Mouse (Mus musculus) hindbrain, embryonic 11.5 days (tissue): ENCODE measurements around the gene Gtpbp10. TPM values are rescaled to one million over a fixed set of nuclear protein-coding genes. Genes with fewer than 3 reads are reported as not detected.

Experiments used
- ATAC-seq: fragments of 200-750 bp; cut with Nextera tagmentation; 2 replicates; pipeline ENCODE4 v1.8.0; 2017; ENCODE audit warnings: mild to moderate bottlenecking, moderate TSS enrichment, moderate library complexity; ENCODE audit not compliant: low FRiP score
- DNase-seq: peaks from one replicate; pipeline ENCODE4 v3.0.0-alpha.2; 2015; ENCODE audit warnings: low spot score
- H3K27ac ChIP-seq: fragments of 300-500 bp; sonication (generic); 2 replicates; pipeline ENCODE4 v1.5.1; 2014; ENCODE audit warnings: mild to moderate bottlenecking, low read depth, low read length
- H3K27me3 ChIP-seq: fragments of 300-500 bp; sonication (generic); 2 replicates; pipeline ENCODE4 v1.6.1; 2014; ENCODE audit warnings: mild to moderate bottlenecking, low read length, moderate library complexity, mixed read lengths; ENCODE audit not compliant: control insufficient read depth, insufficient read depth
- H3K36me3 ChIP-seq: fragments of 300-500 bp; sonication (generic); 2 replicates; pipeline ENCODE4 v1.6.1; 2014; ENCODE audit warnings: mild to moderate bottlenecking, low read length, moderate library complexity, mixed read lengths; ENCODE audit not compliant: control insufficient read depth, insufficient read depth
- H3K4me1 ChIP-seq: fragments of 300-500 bp; sonication (generic); replicated peaks from 2 replicates; pipeline ENCODE4 v1.6.1; 2014; ENCODE audit warnings: low read length, mixed read lengths; ENCODE audit not compliant: control insufficient read depth, insufficient read depth
- H3K4me2 ChIP-seq: fragments of 300-500 bp; sonication (generic); replicated peaks from 2 replicates; pipeline ENCODE4 v1.6.1; 2014; ENCODE audit warnings: mild to moderate bottlenecking, low read depth, low read length
- H3K4me3 ChIP-seq: fragments of 300-500 bp; sonication (generic); 2 replicates; pipeline ENCODE4 v1.5.1; 2014; ENCODE audit warnings: low read depth, low read length
- H3K9ac ChIP-seq: fragments of 300-500 bp; sonication (generic); 2 replicates; pipeline ENCODE4 v1.6.1; 2014; ENCODE audit warnings: low read depth, low read length
- H3K9me3 ChIP-seq: fragments of 300-500 bp; sonication (generic); 2 replicates; pipeline ENCODE4 v1.6.1; 2016; ENCODE audit warnings: low read length; ENCODE audit not compliant: control insufficient read depth
- WGBS: fragments of 180-500 bp; shearing (Covaris S2); extraction: QIAGEN DNeasy Blood & Tissue Kit; methylation state at CpG from one replicate; pipeline ENCODE4 v1.1.7; 2014; 5-methylcytosine and 5-hydroxymethylcytosine counted together
- polyA plus RNA-seq: library from polyadenylated mRNA; unstranded; fragments of >200 nt; fragmentation: Nextera tagmentation; extraction: Ambion mirVana; gene quantifications from 2 replicates; pipeline ENCODE4 v1.2.1, GENCODE M21; 2014

Gene Gtpbp10
- 34.5 and 37.2 TPM in 2 replicates for polyA plus RNA-seq

GRCm38 (mm10) chr5:5559079-5559740 is at the start of gene Gtpbp10:
Gene Gtpbp10 (minus strand): TSS chr5:5559538.
- ATAC-seq: peak; percentile 99
- under 1% methylated on average over 43 of the region's 43 CpGs for WGBS
- Histone ChIP-seq H3K36me3 (peaks cover 8% of the 10 kb centered on the region), H3K4me2 (peak within 1 kb of the TSS; percentile 50), H3K4me1 (no peaks in the 10 kb centered on the region), H3K9me3 (no peaks in the 10 kb centered on the region), H3K9ac (peak within 1 kb of the TSS; percentile 80), H3K27ac (no peak within 1 kb of the TSS), H3K27me3 (no peaks in the 10 kb centered on the region), H3K4me3 (peak within 1 kb of the TSS; percentile 66)
- peak; percentile 97 for DNase-seq

GRCm38 (mm10) chr5:5587686-5588085 is 28.3 kb upstream of the Gtpbp10 start:
- H3K4me2 ChIP-seq: no peak overlapping the region
- no peak overlapping the region for H3K9ac ChIP-seq
- no peak overlapping the region for H3K4me3 ChIP-seq
- no peaks in the 10 kb centered on the region for H3K4me1 ChIP-seq
- H3K36me3 ChIP-seq: no peaks in the 10 kb centered on the region
- H3K27ac ChIP-seq: no peak overlapping the region
- ATAC-seq (no peak), DNase-seq (no peak)
- no peaks in the 10 kb centered on the region for H3K27me3 ChIP-seq
- 83% methylated on average over 3 of the region's 3 CpGs for WGBS
- H3K9me3 ChIP-seq: no peaks in the 10 kb centered on the region

GRCm38 (mm10) chr5:5573749-5574317 is 14.5 kb upstream of the Gtpbp10 start, which contains the start of gene Gm8773:
Gene Gm8773 (plus strand): TSS chr5:5573799.
- H3K9ac ChIP-seq: peak within 1 kb of the TSS; percentile 63

GRCm38 (mm10) chr5:5562435-5562834 is 3.1 kb upstream of the Gtpbp10 start:
- no peak for ATAC-seq
- no peak overlapping the region for H3K4me2 ChIP-seq
- no peaks in the 10 kb centered on the region for H3K27me3 ChIP-seq
- WGBS: 75% methylated on average over 3 of the region's 3 CpGs
- no peaks in the 10 kb centered on the region for H3K9me3 ChIP-seq
- no peaks in the 10 kb centered on the region for H3K36me3 ChIP-seq
- no peak overlapping the region for H3K27ac ChIP-seq
- H3K9ac ChIP-seq: no peak overlapping the region
- H3K4me1 ChIP-seq: no peaks in the 10 kb centered on the region
- DNase-seq: no peak
- H3K4me3 ChIP-seq: no peak overlapping the region

More at GRCm38 (mm10) chr5:5573749-5574317, 14.5 kb upstream of the Gtpbp10 start, which contains the start of gene Gm8773:
- Histone ChIP-seq H3K36me3 (no peaks in the 10 kb centered on the region), H3K27ac (no peak within 1 kb of the TSS), H3K27me3 (peaks cover 2% of the 10 kb centered on the region; the same call in 1 of the 2 replicates), H3K9me3 (no peaks in the 10 kb centered on the region), H3K4me2 (peak within 1 kb of the TSS; percentile 85), H3K4me1 (0 out of 2 replicates have a peak, but pooled peaks cover 3% of the 10 kb centered on the region), H3K4me3 (peak within 1 kb of the TSS; percentile 50)
- DNase-seq: peak; percentile 68
- under 1% methylated on average over 24 of the region's 24 CpGs for WGBS
- ATAC-seq: peak; percentile 88

- Histone ChIP-seq H3K4me3 (no peak overlapping the region), H3K4me1 (no peaks in the 10 kb centered on the region), H3K4me2 (no peak overlapping the region), H3K9ac (no peak overlapping the region), H3K27me3 (no peaks in the 10 kb centered on the region), H3K36me3 (no peaks in the 10 kb centered on the region), H3K9me3 (no peaks in the 10 kb centered on the region), H3K27ac (no peak overlapping the region)
- WGBS: 78% methylated on average over 4 of the region's 4 CpGs
- no peak for DNase-seq
- ATAC-seq: no peak
Measured at GRCm38 (mm10) chr5:5561041-5561706, 1.8 kb upstream of the Gtpbp10 start.

GRCm38 (mm10) chr5:5559798-5560197 is 460 bp upstream of the Gtpbp10 start:
- 50% methylated on average over 8 of the region's 8 CpGs for WGBS
- no peaks in the 10 kb centered on the region for H3K27me3 ChIP-seq
- H3K9me3 ChIP-seq: no peaks in the 10 kb centered on the region
- DNase-seq: no peak
- peak overlapping the region; percentile 80 for H3K9ac ChIP-seq
- no peak for ATAC-seq
- H3K4me2 ChIP-seq: peak overlapping the region; percentile 50
- no peaks in the 10 kb centered on the region for H3K4me1 ChIP-seq
- H3K4me3 ChIP-seq: peak overlapping the region; percentile 66
- peaks cover 2% of the 10 kb centered on the region; the same call in 1 of the 2 replicates for H3K36me3 ChIP-seq
- no peak overlapping the region for H3K27ac ChIP-seq

- H3K27ac ChIP-seq: no peak overlapping the region
- no peak overlapping the region for H3K4me2 ChIP-seq
- 94% methylated on average over 1 of the region's 1 CpGs for WGBS
- no peaks in the 10 kb centered on the region for H3K27me3 ChIP-seq
- H3K9me3 ChIP-seq: no peaks in the 10 kb centered on the region
- ATAC-seq (no peak), DNase-seq (no peak)
- H3K4me3 ChIP-seq: no peak overlapping the region
- H3K9ac ChIP-seq: no peak overlapping the region
- no peaks in the 10 kb centered on the region for H3K4me1 ChIP-seq
- H3K36me3 ChIP-seq: peaks cover 16% of the 10 kb centered on the region
Measured at GRCm38 (mm10) chr5:5551110-5551509, 8.2 kb downstream of the Gtpbp10 start.

GRCm38 (mm10) chr5:5540385-5540784 is 19.0 kb downstream of the Gtpbp10 start:
- 84% methylated on average over 3 of the region's 3 CpGs for WGBS
- Histone ChIP-seq H3K9me3 (no peaks in the 10 kb centered on the region), H3K36me3 (0 out of 2 replicates have a peak, but pooled peaks cover 4% of the 10 kb centered on the region), H3K4me2 (no peak overlapping the region), H3K4me3 (no peak overlapping the region), H3K27ac (no peak overlapping the region), H3K4me1 (no peaks in the 10 kb centered on the region), H3K9ac (no peak overlapping the region), H3K27me3 (no peaks in the 10 kb centered on the region)
- no peak for DNase-seq
- no peak for ATAC-seq
